9 mouse cellular contexts compared by ENCODE assay signal in the genomic region with DNA sequence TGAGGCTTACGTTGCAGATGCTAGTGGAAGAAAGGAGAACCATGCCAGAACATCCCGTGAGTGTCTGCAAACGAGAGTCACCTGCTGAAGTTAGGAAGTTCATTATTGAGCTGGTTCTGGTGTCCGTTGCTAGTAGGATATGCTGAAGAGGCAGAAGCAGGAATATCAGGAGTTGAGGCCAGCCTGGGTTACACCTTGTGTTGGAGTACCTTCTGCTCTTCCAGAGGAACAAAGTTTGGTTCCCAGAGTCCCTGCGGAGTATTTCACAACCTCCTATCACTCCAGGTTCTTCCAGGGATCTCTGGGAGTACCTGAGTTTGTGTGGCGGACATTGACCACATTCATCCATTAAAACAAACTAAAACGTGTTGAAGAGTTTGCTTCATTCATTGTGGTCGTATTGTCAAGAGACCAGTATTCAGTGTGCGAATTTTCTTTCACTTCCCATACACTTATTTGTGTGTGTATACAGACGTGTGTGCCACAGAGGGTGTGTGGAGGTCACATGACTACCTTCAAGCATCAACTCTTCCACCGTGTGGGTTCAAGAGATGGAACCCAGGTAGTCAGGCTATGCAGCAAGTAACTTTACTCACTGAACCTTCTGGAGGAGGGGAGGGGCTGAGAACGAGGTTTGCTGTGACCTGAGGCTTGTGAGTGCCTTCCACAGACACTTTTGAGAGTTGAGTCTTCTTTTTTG. TPM values are rescaled to one million over a fixed set of nuclear protein-coding genes. Genes with fewer than 3 reads are reported as not detected.
DNase-seq lines count a peak whose midpoint lies in the region; ATAC-seq and TF ChIP-seq lines count a peak whose summit lies in the region.
"Had no signal": no experiment of that assay in that cellular context is flagged by ENCODE, and none has a peak within 500 bp of the region (broad histone marks: within the 10 kb centered on the region; RNA-seq: fewer than 3 reads in every experiment).

No protein-coding gene starts in this region.

- peak overlapping the region; percentile 87 for H3K9ac ChIP-seq in heart, embryonic 12.5 days
- peak overlapping the region; percentile 79 for H3K9ac ChIP-seq in forebrain, postnatal 0 days

- TF ChIP-seq CTCF in E14TG2a.4 (conservative IDR thresholded peaks at IDR 0.05; ENCODE audit: low read length) = no peak
- no peak for TF ChIP-seq CTCF in forebrain, postnatal 0 days (IDR thresholded peaks at IDR 0.05; ENCODE audit: low read depth)

- 0 out of 2 replicates have a peak overlapping the region, but pooled peaks have one; percentile 41 for H3K27ac ChIP-seq in heart, embryonic 12.5 days (ENCODE audit: poor library complexity, severe bottlenecking)
- peak overlapping the region; percentile 60 for H3K27ac ChIP-seq in forebrain, postnatal 0 days (ENCODE audit: low read depth, low read length)

- H3K4me1 ChIP-seq in heart, embryonic 12.5 days (replicated peaks) = peaks cover 15% of the 10 kb centered on the region
- peaks cover 88% of the 10 kb centered on the region for H3K4me1 ChIP-seq in E14TG2a.4 (replicated peaks; ENCODE audit: low read depth, low read length)
- peaks cover 7% of the 10 kb centered on the region; the same call in 1 of the 2 replicates for H3K4me1 ChIP-seq in forebrain, postnatal 0 days (ENCODE audit: insufficient read depth)

- no peak for ATAC-seq in heart, embryonic 12.5 days (ENCODE audit: insufficient number of reproducible peaks, low FRiP score)
- no peak for ATAC-seq in forebrain, postnatal 0 days
- ATAC-seq in activated CD4-positive, CD25-positive, alpha-beta regulatory T cell, adult 4 months = no peak

- WGBS in heart, embryonic 12.5 days = 53% methylated on average over 12 of the region's 12 CpGs
- WGBS in forebrain, postnatal 0 days = 52% methylated on average over 12 of the region's 12 CpGs

- H3K27me3 ChIP-seq in heart, embryonic 12.5 days (replicated peaks) = no peaks in the 10 kb centered on the region
- no peaks in the 10 kb centered on the region for H3K27me3 ChIP-seq in E14TG2a.4 (ENCODE audit: insufficient read depth, low read length)
- H3K27me3 ChIP-seq in forebrain, postnatal 0 days (ENCODE audit: insufficient read depth, low read length) = no peaks in the 10 kb centered on the region

- peak overlapping the region; percentile 88 for H3K4me2 ChIP-seq in heart, embryonic 12.5 days
- H3K4me2 ChIP-seq in forebrain, postnatal 0 days (ENCODE audit: low read depth) = peak overlapping the region; percentile 91

- H3K36me3 ChIP-seq in heart, embryonic 12.5 days = peaks cover 35% of the 10 kb centered on the region
- H3K36me3 ChIP-seq in E14TG2a.4 (ENCODE audit: insufficient read depth, low read length) = peaks cover 38% of the 10 kb centered on the region
- peaks cover 30% of the 10 kb centered on the region for H3K36me3 ChIP-seq in forebrain, postnatal 0 days (ENCODE audit: insufficient read depth)

- no peak for DNase-seq in heart, postnatal 25 days (ENCODE audit: low spot score)
- no peak for DNase-seq in forebrain, postnatal 0 days
- DNase-seq in lung, postnatal 36 days = peak; percentile 9
- DNase-seq in Muller cell, postnatal 12 days (ENCODE audit: inconsistent ontology term) = no peak
- DNase-seq in adrenal gland, adult 18-20 months (ENCODE audit: low spot score in 2 of 2) = no peak

- H3K9me3 ChIP-seq in heart, embryonic 12.5 days (replicated peaks) = no peaks in the 10 kb centered on the region
- H3K9me3 ChIP-seq in E14TG2a.4 (ENCODE audit: low read length) = no peaks in the 10 kb centered on the region
- H3K9me3 ChIP-seq in forebrain, postnatal 0 days (ENCODE audit: low read length) = no peaks in the 10 kb centered on the region

- intact Hi-C loops in heart, postnatal 25 days (cut with DNase I) = no loop called here

- H3K4me3 ChIP-seq in heart, embryonic 12.5 days = peak overlapping the region; percentile 75
- peak overlapping the region; percentile 93 for H3K4me3 ChIP-seq in E14TG2a.4 (replicated peaks; ENCODE audit: low read length)
- peak overlapping the region; percentile 66 for H3K4me3 ChIP-seq in forebrain, postnatal 0 days (ENCODE audit: low read depth, low read length)

RNA-seq across cellular contexts. Expression of a gene that starts 6.6 kb away (rescaled TPM):
- 476 and 492 TPM in 2 replicates for polyA plus RNA-seq in heart, embryonic 12.5 days (2016; fragmentation: Nextera tagmentation; extraction: Ambion mirVana)
- 100 to 1,000 TPM; 281 to 288 TPM for total RNA-seq in heart, postnatal 25 days (2021)
- total RNA-seq in forebrain, postnatal 0 days (2014; rRNA removed) = 449 and 763 TPM in 2 replicates
- 491 and 597 TPM in 2 replicates for polyA plus RNA-seq in forebrain, postnatal 0 days (2015; fragmentation: Nextera tagmentation; extraction: Ambion mirVana)
- 100 to 1,000 TPM; 472 to 530 TPM for total RNA-seq in adrenal gland, adult 18-20 months (2021)
- 1,000 to 10,000 TPM; 2,156 to 2,621 TPM for polyA plus RNA-seq in activated CD4-positive, CD25-positive, alpha-beta regulatory T cell, adult 4 months (2017; shearing (Covaris generic))

RNA-seq across cellular contexts. Expression of a gene that starts 38.2 kb away (rescaled TPM):
- polyA plus RNA-seq in heart, embryonic 12.5 days (2016; fragmentation: Nextera tagmentation; extraction: Ambion mirVana) = 0.14 and 0.37 TPM in 2 replicates
- not detected for total RNA-seq in heart, postnatal 25 days (2021)
- 3.6 and 5.5 TPM in 2 replicates for total RNA-seq in forebrain, postnatal 0 days (2014; rRNA removed)
- 3.6 and 3.7 TPM in 2 replicates for polyA plus RNA-seq in forebrain, postnatal 0 days (2015; fragmentation: Nextera tagmentation; extraction: Ambion mirVana)
- 1 to 10 TPM in 1 of 2 experiments, not detected in 1; 3.0 TPM for total RNA-seq in adrenal gland, adult 18-20 months (2021)
- under 1 TPM in 1 of 2 experiments, not detected in 1; 0.12 TPM for polyA plus RNA-seq in activated CD4-positive, CD25-positive, alpha-beta regulatory T cell, adult 4 months (2017; shearing (Covaris generic))
- total RNA-seq: gastrocnemius, postnatal 4 days had no signal
